Mouse (Mus musculus): ENCODE measurements at regions not wholly inside any gene's neighbourhood (a gene's known extent, or its start where the extent isn't known, plus 50 kb on each side); places are given as distances from the start of the nearest gene placed in this dataset.
A peak's percentile ranks its signal among the peaks of the same experiment; 100 is the strongest.

DNA sequence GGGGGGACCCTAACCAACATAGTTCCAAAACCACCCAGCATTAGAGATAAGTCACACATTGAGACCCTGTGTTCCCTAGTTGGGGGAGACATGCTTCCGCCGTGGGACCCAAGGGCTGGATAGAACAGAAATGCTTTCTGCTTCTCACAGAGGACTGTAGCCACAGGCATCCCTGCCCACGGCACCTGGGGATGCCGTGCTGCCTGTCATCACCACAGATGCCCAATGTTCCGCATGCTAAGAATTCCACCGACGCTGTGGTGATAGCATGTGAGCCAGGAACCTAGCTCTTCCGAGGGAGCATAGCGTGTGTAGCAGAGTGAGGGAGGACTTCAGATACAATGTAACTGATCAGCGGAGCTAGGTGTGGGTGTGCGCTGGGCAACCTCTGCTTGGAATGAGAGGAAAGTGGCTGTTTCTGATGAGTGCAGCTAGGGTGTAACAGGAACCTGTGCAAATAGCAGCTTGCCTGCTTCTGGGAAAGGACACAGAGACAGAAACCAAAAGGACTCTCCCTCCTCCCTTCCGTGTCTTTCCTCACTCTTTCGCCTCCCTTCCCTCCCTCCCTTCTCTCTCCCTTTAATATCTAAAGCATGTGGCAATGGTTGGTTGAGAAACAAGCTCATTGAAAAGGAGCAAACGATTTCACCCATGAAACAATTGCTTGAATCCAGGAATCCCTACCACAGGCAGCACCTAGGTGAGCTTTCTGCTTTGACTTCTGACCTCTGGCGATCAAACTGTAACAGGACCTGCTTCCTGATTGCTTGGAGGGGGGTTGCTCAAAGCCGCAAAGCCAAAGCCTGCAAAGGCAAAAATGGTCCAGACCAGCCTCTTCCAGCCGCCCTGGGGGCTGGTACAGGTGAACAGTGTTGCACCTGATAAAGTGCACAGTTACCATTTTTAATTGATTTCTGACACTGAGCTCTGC, 102.3 kb downstream of the Gm26897 start:
- no peak for DNase-seq (ENCODE audit: low read depth, low spot score)

DNA sequence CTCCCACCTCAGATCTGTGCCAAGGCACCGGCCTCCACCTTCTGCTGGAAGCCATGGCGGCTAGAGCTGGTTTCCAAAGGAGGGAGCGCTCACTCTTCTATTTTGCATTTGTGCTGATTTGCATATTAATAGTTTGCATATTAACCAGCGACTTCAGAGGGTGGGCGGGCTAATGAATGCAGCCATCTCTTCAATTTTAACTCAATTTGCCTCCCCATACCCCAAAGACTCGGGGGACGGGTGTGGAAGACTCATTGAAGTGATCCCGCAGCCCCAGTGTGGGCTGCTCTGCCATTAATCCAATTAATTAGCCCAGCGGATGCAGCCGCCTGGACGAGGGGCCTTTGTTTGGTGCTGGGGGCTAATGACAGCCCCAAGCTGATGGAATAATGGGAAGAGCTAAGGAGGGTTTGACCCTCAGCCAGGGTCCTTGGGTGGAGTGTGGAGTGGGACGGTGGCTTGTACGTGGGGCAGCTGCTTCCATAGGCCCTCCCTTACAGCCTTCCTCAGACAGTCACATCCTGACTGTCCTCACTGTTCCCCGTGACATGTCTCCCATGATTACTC, 103.0 kb downstream of the Gm26897 start:
- DNase-seq (ENCODE audit: low read depth, low spot score) = no peak

DNA sequence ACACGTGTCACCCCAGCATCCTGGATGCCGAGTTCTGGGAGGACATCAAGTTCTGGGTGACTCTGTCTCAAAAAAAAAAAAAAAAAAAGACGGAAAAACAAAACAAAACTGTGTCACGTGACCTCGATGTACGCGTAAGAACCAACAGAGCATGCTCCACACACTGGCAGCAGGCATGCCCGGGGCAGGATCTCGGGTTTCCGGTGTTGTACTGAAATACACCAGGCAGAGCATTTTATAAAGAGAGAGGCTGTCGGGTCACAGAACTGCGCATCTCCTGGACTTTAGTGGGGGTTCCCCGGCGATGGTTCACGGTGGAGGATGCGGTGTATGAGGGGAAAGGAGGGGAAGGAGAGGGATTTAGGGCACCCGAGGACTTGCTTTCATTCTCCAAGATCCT, 108.7 kb downstream of the Gm26897 start:
- DNase-seq (ENCODE audit: low read depth, low spot score) = no peak

DNA sequence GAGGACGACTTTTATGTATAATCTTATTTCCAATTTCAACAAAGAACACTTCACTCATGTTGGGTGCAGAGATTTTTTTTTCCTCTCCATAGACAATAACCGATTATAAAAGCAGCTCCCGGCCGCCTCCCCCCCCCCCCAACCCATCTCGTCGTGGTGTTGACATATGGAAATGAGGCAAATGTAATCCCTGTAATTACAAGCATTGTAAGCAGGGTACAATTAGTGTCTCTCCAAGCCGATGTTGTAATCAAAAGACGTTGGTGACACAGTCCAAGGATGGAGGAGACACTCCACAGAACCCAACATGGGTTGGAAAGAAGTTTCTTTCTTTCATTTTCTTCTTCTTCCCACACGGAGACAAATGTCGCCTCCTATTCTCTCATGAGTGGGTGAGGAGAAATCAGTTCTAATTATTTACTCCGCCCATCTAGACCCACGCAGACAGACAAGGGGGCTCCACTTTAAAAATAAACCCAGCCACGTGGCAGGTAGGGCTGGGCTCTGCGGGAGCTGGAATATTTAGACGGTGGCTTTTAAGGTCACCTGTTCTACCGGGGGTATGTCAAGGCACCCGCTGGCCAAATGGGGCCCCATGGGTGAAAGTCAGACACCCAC, 110.0 kb downstream of the Gm26897 start:
- no peak for DNase-seq (ENCODE audit: low read depth, low spot score)

DNA sequence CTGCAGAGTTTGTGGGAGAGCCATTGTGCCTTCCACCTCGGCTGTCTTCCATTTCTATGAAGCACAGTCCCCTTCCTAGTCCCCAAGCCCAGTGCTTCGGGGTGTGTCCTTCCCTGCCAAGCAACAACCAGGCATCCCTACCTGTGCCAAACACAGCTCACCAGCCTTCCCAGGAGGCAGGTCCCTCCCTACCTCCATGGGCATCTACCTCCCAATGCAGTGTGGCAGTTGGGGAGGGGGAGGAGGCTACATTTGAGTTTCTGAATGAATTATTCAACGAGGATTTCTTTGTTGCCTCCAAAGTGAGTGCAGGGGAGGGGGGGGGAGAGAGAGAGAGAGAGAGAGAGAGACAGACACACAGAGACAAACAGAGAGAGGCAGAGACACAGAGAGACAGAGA, 110.8 kb downstream of the Gm26897 start:
- no peak for DNase-seq (ENCODE audit: low read depth, low spot score)

DNA sequence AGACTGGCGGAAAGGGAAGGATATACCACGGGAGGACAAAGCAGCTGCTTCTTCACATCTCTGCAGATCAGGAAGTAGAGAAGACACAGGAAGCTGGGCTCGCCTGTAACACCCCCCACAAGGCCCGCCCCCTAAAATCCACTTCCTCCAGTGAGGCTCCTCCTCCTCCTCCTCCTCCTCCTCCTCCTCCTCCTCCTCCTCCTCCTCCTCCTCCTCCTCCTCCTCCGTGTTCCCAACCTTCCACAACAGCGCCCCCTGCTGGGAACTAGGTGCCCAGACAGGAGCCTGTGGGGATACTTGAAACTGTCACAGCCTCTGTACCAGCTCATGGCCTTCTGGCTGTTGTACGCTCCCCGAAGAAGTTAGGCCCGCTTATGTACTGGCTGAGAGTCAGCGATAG, 115.2 kb downstream of the Gm26897 start:
- DNase-seq (ENCODE audit: low read depth, low spot score) = no peak

DNA sequence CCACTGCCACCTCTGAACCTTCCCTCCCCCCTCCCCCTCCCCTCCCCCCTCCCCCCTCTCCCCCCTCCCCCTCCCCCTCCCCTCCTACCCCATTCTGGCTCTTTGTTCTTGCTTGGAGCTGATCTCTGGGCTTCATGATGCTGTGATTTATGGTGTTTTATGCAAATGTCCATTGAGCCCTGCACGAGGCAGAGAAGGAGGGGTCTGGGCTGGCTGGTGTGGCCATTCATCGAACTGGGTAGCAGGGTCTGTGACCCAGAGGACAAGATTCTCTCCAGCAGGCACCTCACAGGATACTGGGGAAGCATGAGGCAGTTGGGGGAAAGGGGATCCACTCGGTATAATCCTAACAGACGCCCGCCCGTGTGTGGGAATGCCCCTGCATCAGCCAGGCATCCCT, 119.0 kb downstream of the Gm26897 start:
- DNase-seq (ENCODE audit: low read depth, low spot score) = no peak

DNA sequence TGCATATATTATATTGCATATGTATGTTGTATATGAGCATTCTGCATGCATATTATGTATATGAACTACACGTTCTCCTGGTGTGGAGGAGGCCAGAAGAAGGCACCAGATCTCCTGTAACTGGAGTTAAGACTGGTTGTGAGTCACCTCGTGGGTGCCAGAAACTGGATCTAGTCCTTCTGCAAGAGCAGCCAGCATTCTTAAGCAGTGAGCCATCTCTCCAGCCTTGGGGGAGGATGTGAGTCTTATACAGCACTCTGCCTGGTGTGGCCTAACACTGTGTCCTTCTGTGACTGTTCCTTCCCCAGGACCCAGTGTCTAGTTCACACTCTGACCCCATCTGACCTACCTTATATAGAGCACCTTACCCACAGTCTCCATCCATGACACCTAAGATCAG, 121.6 kb downstream of the Gm26897 start:
- no peak for DNase-seq (ENCODE audit: low read depth, low spot score)

DNA sequence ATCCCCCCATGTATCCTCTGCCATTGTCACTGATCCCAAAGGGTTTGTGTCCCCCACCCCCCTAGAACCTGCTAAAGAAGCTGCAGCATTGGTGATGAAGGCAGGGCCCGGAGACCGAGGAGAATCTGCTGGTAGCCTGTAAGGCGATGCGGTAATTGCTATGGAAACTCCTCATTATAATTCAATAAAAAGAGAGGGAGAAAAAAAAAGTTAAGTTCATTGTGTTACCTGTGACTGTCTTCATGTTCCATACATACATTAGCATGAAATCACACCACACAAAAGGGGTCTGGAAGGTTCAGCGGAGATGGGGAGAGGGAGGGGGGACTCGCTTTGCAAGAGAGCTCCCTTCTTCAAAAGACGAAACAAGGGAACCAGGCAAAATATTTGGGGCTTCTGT, 123.5 kb downstream of the Gm26897 start:
- no peak for DNase-seq (ENCODE audit: low read depth, low spot score)

DNA sequence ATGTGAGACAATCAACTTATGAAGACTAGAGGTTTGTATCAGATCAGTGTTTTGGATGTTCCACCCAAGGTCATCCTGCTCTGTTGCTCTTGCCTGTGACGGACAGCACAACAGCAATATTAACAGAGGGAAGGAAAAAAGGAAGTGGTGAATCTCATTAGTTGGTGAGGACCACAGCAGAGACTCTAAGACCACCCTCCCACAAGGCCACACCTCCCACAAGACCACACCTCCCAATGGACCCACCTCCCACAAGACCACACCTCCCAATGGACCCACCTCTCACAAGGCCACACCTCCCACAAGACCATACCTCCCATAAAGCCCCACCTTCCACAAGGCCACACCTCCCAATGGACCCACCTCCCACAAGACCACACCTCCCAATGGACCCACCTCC, 126.7 kb downstream of the Gm26897 start:
- DNase-seq (ENCODE audit: low read depth, low spot score) = no peak

DNA sequence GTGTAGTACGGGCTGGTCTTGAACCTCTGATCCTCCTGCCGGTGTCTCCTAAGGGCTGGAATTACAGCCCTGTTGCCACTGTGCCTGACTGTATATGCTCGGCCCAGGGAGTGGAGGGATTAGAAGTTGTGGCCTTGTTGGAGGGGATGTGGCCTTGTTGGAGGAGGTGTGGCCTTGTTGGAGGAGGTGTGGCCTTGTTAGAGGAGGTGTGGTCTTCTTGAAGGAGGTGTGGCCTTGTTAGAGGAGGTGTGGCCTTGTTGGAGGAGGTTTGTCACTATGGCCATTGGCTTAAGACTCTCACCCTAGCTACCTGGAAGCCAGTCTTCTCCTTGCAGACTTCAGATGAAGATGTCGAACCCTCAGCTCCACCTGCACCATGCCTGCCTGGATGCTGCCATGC, 128.6 kb downstream of the Gm26897 start:
- no peak for DNase-seq (ENCODE audit: low read depth, low spot score)

DNA sequence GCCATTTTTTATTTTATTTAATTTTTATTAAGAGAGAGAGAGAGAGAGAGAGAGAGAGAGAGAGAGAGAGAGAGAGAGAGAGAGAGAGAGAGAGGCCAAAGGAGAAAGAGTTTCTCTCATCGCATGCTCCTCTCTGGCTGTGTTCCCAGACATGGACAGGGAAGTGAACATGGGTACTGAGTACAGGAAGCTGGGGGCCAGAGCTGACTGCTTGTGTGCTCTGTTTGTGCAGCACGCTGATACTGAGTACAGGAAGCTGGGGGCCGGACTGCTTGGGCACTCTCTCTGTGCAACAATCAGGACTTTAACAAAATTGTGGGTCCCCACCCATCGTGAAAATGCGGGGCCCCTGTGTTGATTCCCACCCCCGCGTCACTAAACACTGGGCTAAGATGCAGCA, 130.2 kb downstream of the Gm26897 start:
- DNase-seq (ENCODE audit: low read depth, low spot score) = no peak

DNA sequence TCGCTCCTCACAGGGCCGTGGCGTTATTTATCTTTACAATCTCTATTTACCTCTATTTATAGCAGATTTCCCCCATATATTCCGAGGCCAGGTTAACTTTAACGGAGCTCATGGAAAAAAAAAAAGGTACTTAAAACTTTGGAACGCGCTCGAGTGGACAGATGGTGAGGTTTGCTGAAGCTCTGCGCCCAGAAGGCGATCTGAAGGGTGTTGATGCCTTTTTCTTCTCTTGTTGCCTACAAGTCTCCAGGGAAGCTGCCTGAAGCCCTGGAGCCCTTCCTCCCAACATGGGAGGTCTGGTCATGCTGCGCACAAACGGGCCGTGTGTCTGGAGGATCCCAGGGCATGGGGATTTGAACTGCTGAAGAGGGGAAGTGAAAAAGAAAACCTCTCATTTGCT, 130.9 kb downstream of the Gm26897 start:
- DNase-seq (ENCODE audit: low read depth, low spot score) = no peak

DNA sequence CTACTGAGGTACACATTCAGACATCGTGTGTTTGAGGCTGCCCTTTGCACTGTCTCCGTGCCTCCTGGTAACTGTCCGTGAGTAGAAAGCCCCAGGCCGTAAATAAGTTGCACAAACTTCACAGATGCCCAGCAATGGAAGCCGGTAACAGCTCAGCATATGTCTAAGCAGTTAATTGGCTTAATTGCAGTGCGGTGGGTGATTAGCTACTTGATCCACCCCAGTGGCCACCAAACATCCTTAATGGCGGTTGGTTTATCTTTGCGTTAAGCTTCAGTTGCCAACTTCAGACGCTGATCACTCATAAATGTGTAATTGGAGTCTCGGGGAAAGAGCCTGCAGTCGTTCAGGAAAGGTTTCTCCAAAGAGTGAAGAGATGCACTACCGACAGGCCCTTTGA, 135.3 kb downstream of the Gm26897 start:
- no peak for DNase-seq (ENCODE audit: low read depth, low spot score)

DNA sequence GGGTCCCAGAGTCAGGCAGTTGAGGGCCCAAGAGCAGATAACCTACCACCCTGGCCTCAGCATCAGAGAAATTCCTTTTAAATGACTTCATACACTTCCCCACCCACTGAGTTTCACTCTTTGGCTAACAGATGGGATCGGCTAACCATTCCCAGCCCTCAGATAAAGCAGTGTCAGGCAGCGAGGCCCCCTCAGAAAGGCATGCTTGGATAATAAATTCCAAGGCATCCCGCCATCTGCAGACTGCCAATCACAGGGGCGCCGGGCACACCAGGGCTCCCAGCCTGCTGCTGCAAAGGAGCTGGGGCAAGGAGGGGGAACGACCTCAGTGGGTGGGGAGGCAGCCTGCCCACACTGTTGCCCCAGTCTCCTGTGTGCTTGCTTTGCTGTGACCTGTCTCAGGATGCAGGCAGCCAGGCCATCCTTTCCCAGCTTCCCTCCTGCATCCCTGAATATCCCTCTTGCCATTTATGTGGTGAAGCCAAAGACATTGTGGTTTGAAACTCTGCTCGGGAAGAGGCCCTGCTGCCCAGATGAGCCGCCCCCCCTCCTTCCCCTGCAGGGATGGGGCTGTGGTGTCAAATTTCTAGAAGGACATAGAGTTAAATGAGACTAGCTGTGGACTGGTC, 143.6 kb downstream of the Gm26897 start:
- peak; percentile 68 for DNase-seq (ENCODE audit: low read depth, low spot score)

DNA sequence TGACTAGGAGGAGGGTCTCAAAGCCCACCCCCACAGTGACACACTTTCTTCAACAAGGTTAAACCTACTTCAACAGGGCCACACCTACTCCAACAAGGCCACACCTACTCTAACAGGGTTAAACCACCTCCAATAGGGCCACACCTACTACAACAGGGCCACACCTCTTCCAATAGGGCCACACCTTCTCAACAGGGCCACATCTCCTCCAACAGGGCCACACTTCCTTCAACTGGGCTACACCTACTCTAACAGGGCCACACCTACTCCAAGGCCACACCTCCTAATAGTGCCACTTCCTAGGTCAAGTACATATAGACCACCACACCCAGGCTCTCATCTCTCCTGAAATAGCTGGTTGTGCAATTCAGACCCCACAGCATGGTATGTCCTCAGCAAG, 145.3 kb downstream of the Gm26897 start:
- no peak for DNase-seq (ENCODE audit: low read depth, low spot score)

DNA sequence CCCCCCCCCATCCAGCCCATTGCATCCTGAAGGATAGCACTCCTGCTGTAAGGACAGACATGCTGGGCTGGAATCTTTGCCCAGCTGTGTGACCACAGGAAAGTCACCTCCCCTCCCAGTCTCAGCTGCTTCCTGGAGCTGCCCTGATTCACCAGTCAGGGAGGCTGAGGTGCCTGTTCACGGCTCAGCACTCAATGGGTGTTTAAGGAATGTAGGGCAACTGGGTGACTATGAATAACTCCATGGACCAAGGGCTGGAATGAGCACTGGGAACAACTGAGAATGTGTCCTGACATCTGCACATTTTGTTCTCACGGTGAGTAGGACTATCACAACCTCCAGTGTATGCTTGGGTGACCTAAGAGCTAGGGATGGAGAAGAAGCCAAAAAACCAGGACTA, 146.5 kb downstream of the Gm26897 start:
- no peak for DNase-seq (ENCODE audit: low read depth, low spot score)

DNA sequence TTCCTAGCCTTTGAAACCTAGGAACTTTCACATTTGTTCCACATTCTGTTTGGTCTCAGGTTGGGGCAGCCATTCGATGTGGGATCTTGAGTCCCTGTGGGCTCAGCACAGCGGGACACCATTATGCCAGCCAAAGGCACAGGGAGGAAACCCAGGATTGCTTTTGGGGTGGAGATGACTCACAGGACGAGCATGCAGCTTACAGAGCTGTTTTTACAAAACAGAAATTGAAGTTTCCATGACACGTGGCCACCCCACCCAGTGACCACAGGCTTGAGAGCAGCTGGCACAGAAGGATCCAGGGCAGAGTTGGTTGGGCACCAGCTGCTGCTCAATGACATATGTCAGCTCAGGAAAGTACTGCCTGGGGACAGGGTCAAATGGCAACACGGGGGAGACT, 147.8 kb downstream of the Gm26897 start:
- DNase-seq (ENCODE audit: low read depth, low spot score) = no peak

DNA sequence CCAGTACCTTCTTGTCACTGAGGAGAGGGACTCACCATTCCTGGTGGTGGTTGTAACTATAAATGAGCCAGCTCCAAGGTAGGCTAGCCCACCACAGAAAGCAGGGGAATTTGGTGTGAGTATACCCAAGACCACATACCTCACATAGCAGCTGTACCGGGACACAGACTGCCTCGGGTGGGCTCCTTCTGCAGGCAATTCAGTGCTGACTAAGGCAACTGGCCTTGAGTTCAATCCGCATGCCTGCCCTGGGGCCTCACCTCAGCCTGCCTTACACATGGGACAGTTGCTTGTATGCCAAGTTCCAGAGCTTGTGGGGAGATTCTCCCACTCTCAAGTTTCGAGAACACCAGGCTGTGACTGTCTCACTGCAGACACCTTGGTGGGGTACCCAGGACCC, 153.6 kb downstream of the Gm26897 start:
- no peak for DNase-seq (ENCODE audit: low read depth, low spot score)

DNA sequence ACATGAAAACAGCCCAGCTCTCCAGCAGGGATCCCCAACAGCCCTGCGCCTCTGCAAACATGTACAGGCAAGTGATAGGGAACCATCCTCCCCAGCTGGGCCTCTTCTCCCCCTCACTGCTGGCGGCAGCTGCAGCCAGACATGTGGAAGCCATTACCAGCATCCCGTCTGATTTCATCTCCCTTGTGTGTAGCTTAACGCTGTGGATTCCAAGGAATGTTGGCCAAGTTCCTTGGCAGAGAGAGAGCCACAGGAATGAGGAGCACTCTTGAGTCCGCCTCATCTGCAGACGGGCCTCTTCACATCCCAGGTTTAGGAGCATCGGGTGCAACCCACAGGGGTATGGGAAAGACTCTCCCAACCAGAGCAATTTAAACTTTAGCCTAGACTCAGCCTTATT, 157.1 kb downstream of the Gm26897 start:
- DNase-seq (ENCODE audit: low read depth, low spot score) = peak; percentile 83

DNA sequence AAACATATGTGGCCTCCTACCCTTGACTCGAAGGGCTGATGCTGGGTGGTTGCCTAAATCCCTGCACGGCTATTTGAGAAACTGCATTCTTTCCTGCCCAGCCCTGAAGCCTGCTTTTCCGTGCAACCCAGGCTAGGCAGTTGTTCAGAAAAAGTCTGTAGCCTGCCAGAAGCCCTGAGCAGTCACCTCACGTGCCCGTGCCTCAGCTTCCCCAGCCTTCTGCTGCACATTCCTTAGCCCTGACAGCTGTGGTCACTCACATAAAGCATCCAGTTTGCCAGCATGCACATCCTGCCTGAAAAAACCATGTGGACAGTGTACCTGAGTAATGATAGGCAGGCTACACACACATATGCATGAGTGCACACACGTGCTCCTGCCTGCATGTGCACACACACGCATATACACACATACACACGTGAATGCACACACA, 157.6 kb downstream of the Gm26897 start:
- no peak for DNase-seq (ENCODE audit: low read depth, low spot score)

DNA sequence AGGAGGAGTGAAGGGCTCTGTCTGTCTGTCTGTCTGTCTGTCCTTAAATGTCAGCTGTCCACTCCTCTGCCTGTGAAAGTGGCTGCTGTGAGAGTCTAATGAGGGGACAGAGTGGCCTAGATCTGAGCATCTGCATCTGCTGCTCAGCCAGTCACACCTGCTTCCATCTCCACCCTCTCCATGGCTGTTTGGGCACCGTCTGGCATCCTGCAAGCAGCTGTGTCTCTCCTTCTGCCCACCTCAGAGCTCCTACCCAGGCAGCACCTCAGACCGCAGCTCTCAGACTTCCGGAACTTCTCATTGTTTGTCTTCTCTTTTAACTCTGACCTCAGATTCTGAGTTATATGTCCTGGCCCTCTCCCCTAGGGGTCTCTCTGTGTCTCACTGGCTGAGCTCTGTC, 159.2 kb downstream of the Gm26897 start:
- no peak for DNase-seq (ENCODE audit: low read depth, low spot score)
